22 mouse cellular contexts compared by ENCODE assay signal in genomic region chr4:132127091-132127490, GRCm38 (mm10). TPM values are rescaled to one million over a fixed set of nuclear protein-coding genes. Genes with fewer than 3 reads are reported as not detected.
DNase-seq lines count a peak whose midpoint lies in the region; ATAC-seq and TF ChIP-seq lines count a peak whose summit lies in the region.
"Had no signal": no experiment of that assay in that cellular context is flagged by ENCODE, and none has a peak within 500 bp of the region (broad histone marks: within the 10 kb centered on the region; RNA-seq: fewer than 3 reads in every experiment).

No protein-coding gene starts in this region.

- H3K9ac ChIP-seq in intestine, embryonic 16.5 days (ENCODE audit: low read depth, low read length): no peak overlapping the region
- no peak overlapping the region for H3K9ac ChIP-seq in intestine, embryonic 15.5 days
- no peak overlapping the region for H3K9ac ChIP-seq in ES-Bruce4 (ENCODE audit: low read depth, poor library complexity, severe bottlenecking)
- H3K9ac ChIP-seq in intestine, postnatal 0 days (ENCODE audit: low read depth, low read length): no peak overlapping the region
- H3K9ac ChIP-seq: hindbrain, embryonic 15.5 days; limb, embryonic 12.5 days; liver, postnatal 0 days had no signal

- H3K4me1 ChIP-seq in intestine, embryonic 16.5 days (ENCODE audit: control insufficient read depth, insufficient read depth, low read length): peaks cover 6% of the 10 kb centered on the region
- H3K4me1 ChIP-seq in intestine, embryonic 15.5 days (replicated peaks): peaks cover 5% of the 10 kb centered on the region; the same call in 1 of the 2 replicates
- H3K4me1 ChIP-seq in ES-Bruce4 (ENCODE audit: control insufficient read depth, insufficient read depth, low read length): peaks cover 16% of the 10 kb centered on the region
- H3K4me1 ChIP-seq in intestine, postnatal 0 days (replicated peaks; ENCODE audit: control insufficient read depth, insufficient read depth, low read length): peaks cover 2% of the 10 kb centered on the region; the same call in 1 of the 2 replicates

- no peak for TF ChIP-seq EP300 in ES-Bruce4 (IDR thresholded peaks at IDR 0.05; ENCODE audit: insufficient read depth, low read depth, low read length)

- no peaks in the 10 kb centered on the region for H3K9me3 ChIP-seq in intestine, embryonic 16.5 days (ENCODE audit: control insufficient read depth, low read length)
- H3K9me3 ChIP-seq in intestine, embryonic 15.5 days: no peaks in the 10 kb centered on the region
- H3K9me3 ChIP-seq in ES-Bruce4 (replicated peaks; ENCODE audit: control insufficient read depth, insufficient read depth, low read length, poor library complexity, severe bottlenecking): no peaks in the 10 kb centered on the region
- H3K9me3 ChIP-seq in intestine, postnatal 0 days (ENCODE audit: control insufficient read depth): no peaks in the 10 kb centered on the region
- H3K9me3 ChIP-seq: hindbrain, embryonic 15.5 days; limb, embryonic 12.5 days had no signal

- TF ChIP-seq POLR2A in ES-Bruce4 (IDR thresholded peaks at IDR 0.05; ENCODE audit: insufficient read depth, low read length): no peak

- DNase-seq in kidney, postnatal 25 days: peak; percentile 60 to 74
- no peak for DNase-seq in lung, postnatal 36 days
- no peak for DNase-seq in testis, postnatal 10 days (ENCODE audit: low spot score)
- DNase-seq: adrenal gland, postnatal 14 days; cerebellum, adult 9-10 months; liver, postnatal 0 days; lung, postnatal 10 days; midbrain, embryonic 14.5 days; right cerebral cortex, postnatal 14 days had no signal

- H3K36me3 ChIP-seq in intestine, embryonic 16.5 days (ENCODE audit: control insufficient read depth, insufficient read depth, low read length): no peaks in the 10 kb centered on the region
- H3K36me3 ChIP-seq in intestine, embryonic 15.5 days: no peaks in the 10 kb centered on the region
- H3K36me3 ChIP-seq in ES-Bruce4 (ENCODE audit: control insufficient read depth, insufficient read depth, low read length, poor library complexity, severe bottlenecking): no peaks in the 10 kb centered on the region
- H3K36me3 ChIP-seq in intestine, postnatal 0 days (ENCODE audit: control insufficient read depth, insufficient read depth): no peaks in the 10 kb centered on the region
- H3K36me3 ChIP-seq: hindbrain, embryonic 15.5 days; limb, embryonic 12.5 days had no signal

- no peak for TF ChIP-seq CTCF in ES-Bruce4 (IDR thresholded peaks at IDR 0.05; ENCODE audit: low read depth, low read length)
- no peak for TF ChIP-seq CTCF in intestine, postnatal 0 days (IDR thresholded peaks at IDR 0.05; ENCODE audit: low read depth)

- no peaks in the 10 kb centered on the region for H3K27me3 ChIP-seq in intestine, embryonic 16.5 days (replicated peaks; ENCODE audit: control insufficient read depth, insufficient read depth, low read length)
- H3K27me3 ChIP-seq in intestine, embryonic 15.5 days (replicated peaks): no peaks in the 10 kb centered on the region
- no peaks in the 10 kb centered on the region for H3K27me3 ChIP-seq in ES-Bruce4 (ENCODE audit: control insufficient read depth, insufficient read depth, low read length, poor library complexity, severe bottlenecking)
- no peaks in the 10 kb centered on the region for H3K27me3 ChIP-seq in intestine, postnatal 0 days (replicated peaks; ENCODE audit: control insufficient read depth, insufficient read depth, low read length)
- H3K27me3 ChIP-seq: hindbrain, embryonic 15.5 days had no signal

- no peak overlapping the region for H3K4me2 ChIP-seq in intestine, embryonic 16.5 days (ENCODE audit: low read depth, low read length)
- no peak overlapping the region for H3K4me2 ChIP-seq in intestine, embryonic 15.5 days (replicated peaks)
- no peak overlapping the region for H3K4me2 ChIP-seq in intestine, postnatal 0 days (replicated peaks; ENCODE audit: low read depth)
- H3K4me2 ChIP-seq: hindbrain, embryonic 15.5 days; limb, embryonic 12.5 days; liver, embryonic 11.5 days had no signal

- 82% methylated on average over 8 of the region's 8 CpGs for WGBS in intestine, embryonic 16.5 days
- WGBS in intestine, embryonic 15.5 days: 79% methylated on average over 8 of the region's 8 CpGs
- 68% methylated on average over 8 of the region's 8 CpGs for WGBS in intestine, postnatal 0 days

- H3K27ac ChIP-seq in intestine, embryonic 16.5 days (ENCODE audit: low read length): no peak overlapping the region
- no peak overlapping the region for H3K27ac ChIP-seq in intestine, embryonic 15.5 days
- no peak overlapping the region for H3K27ac ChIP-seq in ES-Bruce4 (ENCODE audit: insufficient read depth, low read length)
- peak overlapping the region; percentile 60 for H3K27ac ChIP-seq in intestine, postnatal 0 days (ENCODE audit: low read depth, low read length)
- H3K27ac ChIP-seq: hindbrain, embryonic 15.5 days; limb, embryonic 12.5 days; stomach, postnatal 0 days had no signal

- no peak overlapping the region for H3K4me3 ChIP-seq in intestine, embryonic 16.5 days (ENCODE audit: low read length)
- no peak overlapping the region for H3K4me3 ChIP-seq in intestine, embryonic 15.5 days (replicated peaks)
- peak overlapping the region; percentile 17; the same call in 1 of the 2 replicates for H3K4me3 ChIP-seq in ES-Bruce4 (ENCODE audit: low read depth, low read length)
- no peak overlapping the region for H3K4me3 ChIP-seq in intestine, postnatal 0 days (ENCODE audit: low read depth, low read length)
- H3K4me3 ChIP-seq: hindbrain, embryonic 15.5 days; limb, embryonic 12.5 days had no signal

- peak; percentile 32; the same call in 1 of the 2 replicates for ATAC-seq in intestine, embryonic 16.5 days
- no peak for ATAC-seq in intestine, embryonic 15.5 days
- ATAC-seq in intestine, postnatal 0 days: peak; percentile 51
- ATAC-seq: liver, postnatal 0 days had no signal

RNA-seq across cellular contexts. Expression of gene Oprd1, which starts 17.2 kb away (rescaled TPM):
- 0.22 and 0.26 TPM in 2 replicates for polyA plus RNA-seq in intestine, embryonic 16.5 days (2015; fragmentation: Nextera tagmentation; extraction: Ambion mirVana)
- 0.28 and 0.34 TPM in 2 replicates for polyA plus RNA-seq in intestine, embryonic 15.5 days (2015; fragmentation: Nextera tagmentation; extraction: Ambion mirVana)
- 0.54 and 0.82 TPM in 2 replicates for polyA plus RNA-seq in ES-Bruce4 (2011; ENCODE audit: insufficient read depth, insufficient read length, low read depth, missing spikeins)
- 0.24 and 0.29 TPM in 2 replicates for polyA plus RNA-seq in intestine, postnatal 0 days (2015; fragmentation: Nextera tagmentation; extraction: Ambion mirVana)
- polyA plus RNA-seq: forebrain, embryonic 11.5 days; liver, postnatal 0 days had no signal

RNA-seq across cellular contexts. Expression of gene Epb41, which starts 52.0 kb away (rescaled TPM):
- polyA plus RNA-seq in intestine, embryonic 16.5 days (2015; fragmentation: Nextera tagmentation; extraction: Ambion mirVana): 41.5 and 46.8 TPM in 2 replicates
- polyA plus RNA-seq in intestine, embryonic 15.5 days (2015; fragmentation: Nextera tagmentation; extraction: Ambion mirVana): 50.0 and 54.2 TPM in 2 replicates
- polyA plus RNA-seq in ES-Bruce4 (2011; ENCODE audit: insufficient read depth, insufficient read length, low read depth, missing spikeins): 61.8 and 68.8 TPM in 2 replicates
- 22.2 TPM in 2 replicates for polyA plus RNA-seq in intestine, postnatal 0 days (2015; fragmentation: Nextera tagmentation; extraction: Ambion mirVana)

RNA-seq across cellular contexts. Expression of gene Gm10300, which starts 52.6 kb away (rescaled TPM):
- polyA plus RNA-seq in intestine, embryonic 16.5 days (2015; fragmentation: Nextera tagmentation; extraction: Ambion mirVana): not detected in 2 replicates
- polyA plus RNA-seq in intestine, embryonic 15.5 days (2015; fragmentation: Nextera tagmentation; extraction: Ambion mirVana): 0.08 and 0.16 TPM in 2 replicates
- polyA plus RNA-seq in ES-Bruce4 (2011; ENCODE audit: insufficient read depth, insufficient read length, low read depth, missing spikeins): not detected in 2 replicates
- 0.08 and 0.09 TPM in 2 replicates for polyA plus RNA-seq in intestine, postnatal 0 days (2015; fragmentation: Nextera tagmentation; extraction: Ambion mirVana)
- polyA plus RNA-seq: C2C12; embryonic facial prominence, embryonic 11.5 days; forebrain, embryonic 11.5 days; hindbrain, embryonic 15.5 days; intestine, embryonic 14.5 days; midbrain, embryonic 14.5 days; neural tube, embryonic 11.5 days; stomach, postnatal 0 days had no signal

Comparison
In these comparisons a context has a peak if more than half of its experiments do, and no peak if none do; other contexts are left out.
1. DNase-seq: peak in kidney, postnatal 25 days (2 of 2); none in lung, postnatal 36 days (single experiment) and testis, postnatal 10 days (single experiment).